Mouse (Mus musculus) lung, adult 2 months (tissue): Measurements from ENCODE around the gene Sesn3.

Source experiments
- CTCF ChIP-seq: fragments of 200-500 bp; IDR thresholded peaks from 2 replicates; pipeline ENCODE4 v1.5.1; 2011; ENCODE audit warnings: mild to moderate bottlenecking, low read length, control low read depth; ENCODE audit not compliant: insufficient read depth
- POLR2A ChIP-seq: fragments of 200-500 bp; IDR thresholded peaks from 2 replicates; pipeline ENCODE4 v1.6.1; 2011; ENCODE audit warnings: low read depth, mild to moderate bottlenecking, control low read depth, low read length, borderline replicate concordance; ENCODE audit errors: extremely low read depth

GRCm38 (mm10) chr9:14275792-14276480, 1.1 kb downstream of the Sesn3 start:
- TF ChIP-seq CTCF: peak; percentile 38
- TF ChIP-seq POLR2A: peak; percentile 65; the same call in 1 of the 2 replicates
